Mouse (Mus musculus): ENCODE results near the gene Srek1. TPM values are rescaled to one million over a fixed set of nuclear protein-coding genes. Genes with fewer than 3 reads are reported as not detected.

The Srek1 gene
- total RNA-seq (2014; rRNA removed) (22.1 and 26.4 TPM in 2 replicates), polyA plus RNA-seq (2015; fragmentation: Nextera tagmentation; extraction: Ambion mirVana) (46.0 and 51.6 TPM in 2 replicates)

GRCm38 (mm10) chr13:103774119-103774757 is at the start of gene Srek1:
TSS of gene Srek1 (minus strand) at chr13:103774608.
- ATAC-seq (peak; percentile 96), DNase-seq (ENCODE audit: low spot score) (peak; percentile 98)
- Histone ChIP-seq H3K4me1 (ENCODE audit: insufficient read depth, low read length) (peaks cover 5% of the 10 kb centered on the region; the same call in 1 of the 2 replicates), H3K27ac (peak within 1 kb of the TSS; percentile 95), H3K27me3 (ENCODE audit: insufficient read depth, low read length) (no peaks in the 10 kb centered on the region), H3K9ac (replicated peaks; ENCODE audit: low read length) (peak within 1 kb of the TSS; percentile 72), H3K36me3 (ENCODE audit: insufficient read depth, low read length) (no peaks in the 10 kb centered on the region), H3K4me3 (ENCODE audit: low read length) (peak within 1 kb of the TSS; percentile 73), H3K4me2 (ENCODE audit: low read depth, low read length) (peak within 1 kb of the TSS; percentile 71), H3K9me3 (ENCODE audit: low read length) (no peaks in the 10 kb centered on the region)
- no peak; the same call in 1 of the 2 replicates for TF ChIP-seq CTCF (IDR thresholded peaks at IDR 0.05; ENCODE audit: low read depth)
- WGBS, result under 1% methylated on average over 80 of the region's 81 CpGs

DNA sequence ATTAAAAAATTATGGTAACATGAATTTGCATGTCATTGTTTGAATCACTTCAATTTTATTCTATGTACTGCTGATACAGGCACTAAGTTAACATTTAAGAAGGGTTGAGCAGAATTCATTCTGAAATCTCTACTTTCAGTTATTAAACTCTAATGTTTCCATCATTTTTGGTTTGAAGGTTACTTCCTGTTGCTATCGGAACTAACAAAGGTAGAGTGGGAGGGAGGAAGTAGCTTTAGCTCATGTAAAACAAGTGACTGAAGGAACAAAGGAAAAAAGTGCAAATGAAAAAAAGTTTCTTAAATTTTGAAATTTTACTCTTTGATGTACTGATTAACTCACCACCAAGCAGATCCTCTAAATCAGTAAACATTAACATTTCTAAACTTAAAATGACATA is 47.9 kb upstream of the Srek1 start:
- no peak overlapping the region for H3K27ac ChIP-seq
- H3K4me3 ChIP-seq (ENCODE audit: low read length), result no peak overlapping the region
- H3K27me3 ChIP-seq (ENCODE audit: insufficient read depth, low read length), result no peaks in the 10 kb centered on the region
- H3K36me3 ChIP-seq (ENCODE audit: insufficient read depth, low read length), result 0 out of 2 replicates have a peak, but pooled peaks cover 4% of the 10 kb centered on the region
- DNase-seq (ENCODE audit: low spot score) (no peak), ATAC-seq (no peak)
- WGBS, result 100% methylated on average over 1 of the region's 1 CpGs
- no peaks in the 10 kb centered on the region for H3K4me1 ChIP-seq (ENCODE audit: insufficient read depth, low read length)
- no peak overlapping the region for H3K9ac ChIP-seq (replicated peaks; ENCODE audit: low read length)
- H3K4me2 ChIP-seq (ENCODE audit: low read depth, low read length), result no peak overlapping the region
- H3K9me3 ChIP-seq (ENCODE audit: low read length), result no peaks in the 10 kb centered on the region
- TF ChIP-seq CTCF (IDR thresholded peaks at IDR 0.05; ENCODE audit: low read depth), result no peak

DNA sequence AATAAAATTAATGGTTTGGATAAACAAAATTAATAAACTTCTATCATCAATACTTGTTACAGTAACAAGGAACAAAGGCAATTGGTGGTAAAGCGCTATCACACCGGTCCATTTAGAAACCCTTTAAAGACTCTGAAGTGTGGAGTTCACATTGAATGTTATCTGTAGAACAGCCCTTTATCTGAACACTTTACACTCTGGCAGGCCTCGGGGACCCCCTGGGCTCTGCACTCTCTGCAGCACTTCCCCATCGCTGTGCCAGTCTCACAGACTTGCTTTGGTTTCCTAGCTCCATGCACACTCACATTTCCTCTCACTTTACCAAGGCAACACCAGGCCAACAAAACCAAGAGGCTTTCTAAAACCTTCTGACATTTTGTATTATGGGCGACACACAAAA is 45.0 kb upstream of the Srek1 start:
- no peak for ATAC-seq

GRCm38 (mm10) chr13:103817935-103818334 is 43.5 kb upstream of the Srek1 start:
- no peaks in the 10 kb centered on the region for H3K9me3 ChIP-seq (ENCODE audit: low read length)
- WGBS, result 97% methylated on average over 3 of the region's 3 CpGs
- no peak overlapping the region for H3K4me3 ChIP-seq (ENCODE audit: low read length)
- no peak for TF ChIP-seq CTCF (IDR thresholded peaks at IDR 0.05; ENCODE audit: low read depth)
- H3K27ac ChIP-seq, result no peak overlapping the region
- H3K27me3 ChIP-seq (ENCODE audit: insufficient read depth, low read length), result no peaks in the 10 kb centered on the region
- H3K9ac ChIP-seq (replicated peaks; ENCODE audit: low read length), result no peak overlapping the region
- H3K36me3 ChIP-seq (ENCODE audit: insufficient read depth, low read length), result 0 out of 2 replicates have a peak, but pooled peaks cover 4% of the 10 kb centered on the region
- DNase-seq (ENCODE audit: low spot score) (no peak), ATAC-seq (no peak)
- no peaks in the 10 kb centered on the region for H3K4me1 ChIP-seq (ENCODE audit: insufficient read depth, low read length)
- no peak overlapping the region for H3K4me2 ChIP-seq (ENCODE audit: low read depth, low read length)

More for the DNA sequence above, 45.0 kb upstream of the Srek1 start:
- no peak for DNase-seq (ENCODE audit: low spot score)
- Histone ChIP-seq H3K4me1 (ENCODE audit: insufficient read depth, low read length) (no peaks in the 10 kb centered on the region), H3K9me3 (ENCODE audit: low read length) (no peaks in the 10 kb centered on the region), H3K4me3 (ENCODE audit: low read length) (no peak overlapping the region), H3K27me3 (ENCODE audit: insufficient read depth, low read length) (no peaks in the 10 kb centered on the region), H3K9ac (replicated peaks; ENCODE audit: low read length) (no peak overlapping the region), H3K4me2 (ENCODE audit: low read depth, low read length) (no peak overlapping the region), H3K36me3 (ENCODE audit: insufficient read depth, low read length) (0 out of 2 replicates have a peak, but pooled peaks cover 4% of the 10 kb centered on the region), H3K27ac (no peak overlapping the region)
- TF ChIP-seq CTCF (IDR thresholded peaks at IDR 0.05; ENCODE audit: low read depth), result no peak
- WGBS, result 82% methylated on average over 5 of the region's 5 CpGs

DNA sequence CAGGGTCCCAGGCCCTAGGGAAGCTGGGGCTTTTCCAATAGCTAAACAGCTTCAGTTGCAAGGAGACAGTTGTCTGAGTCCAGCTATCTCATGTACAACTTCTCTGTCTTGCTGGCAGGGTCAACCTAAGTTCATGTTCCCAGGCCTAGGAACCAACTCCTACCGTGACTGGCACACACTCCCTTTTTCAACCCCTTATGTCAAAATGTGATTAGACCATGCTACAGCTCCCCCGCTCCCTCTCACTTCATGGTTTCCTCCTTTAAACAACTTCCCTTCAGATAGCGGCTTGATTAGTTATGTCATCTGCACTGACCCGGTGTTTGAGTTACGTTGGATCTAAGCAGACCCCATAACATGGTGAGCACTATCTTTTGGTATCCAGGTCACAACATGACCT is 33.1 kb upstream of the Srek1 start:
- 79% methylated on average over 5 of the region's 5 CpGs for WGBS

GRCm38 (mm10) chr13:103806210-103806851 is 31.9 kb upstream of the Srek1 start:
- Histone ChIP-seq H3K27ac (no peak overlapping the region), H3K4me3 (ENCODE audit: low read length) (no peak overlapping the region), H3K4me2 (ENCODE audit: low read depth, low read length) (no peak overlapping the region), H3K9me3 (ENCODE audit: low read length) (no peaks in the 10 kb centered on the region), H3K4me1 (ENCODE audit: insufficient read depth, low read length) (no peaks in the 10 kb centered on the region), H3K36me3 (ENCODE audit: insufficient read depth, low read length) (no peaks in the 10 kb centered on the region), H3K27me3 (ENCODE audit: insufficient read depth, low read length) (no peaks in the 10 kb centered on the region), H3K9ac (replicated peaks; ENCODE audit: low read length) (no peak overlapping the region)
- ATAC-seq, result peak; percentile 87
- WGBS, result 13% methylated on average over 6 of the region's 6 CpGs
- DNase-seq (ENCODE audit: low spot score), result peak; percentile 69
- TF ChIP-seq CTCF (IDR thresholded peaks at IDR 0.05; ENCODE audit: low read depth), result no peak

More for the DNA sequence above, 33.1 kb upstream of the Srek1 start:
- no peak for TF ChIP-seq CTCF (IDR thresholded peaks at IDR 0.05; ENCODE audit: low read depth)
- DNase-seq (ENCODE audit: low spot score), result no peak
- no peaks in the 10 kb centered on the region for H3K4me1 ChIP-seq (ENCODE audit: insufficient read depth, low read length)
- no peak overlapping the region for H3K4me2 ChIP-seq (ENCODE audit: low read depth, low read length)
- no peaks in the 10 kb centered on the region for H3K27me3 ChIP-seq (ENCODE audit: insufficient read depth, low read length)
- no peaks in the 10 kb centered on the region for H3K36me3 ChIP-seq (ENCODE audit: insufficient read depth, low read length)
- no peaks in the 10 kb centered on the region for H3K9me3 ChIP-seq (ENCODE audit: low read length)
- no peak for ATAC-seq
- H3K9ac ChIP-seq (replicated peaks; ENCODE audit: low read length), result no peak overlapping the region
- no peak overlapping the region for H3K27ac ChIP-seq
- no peak overlapping the region for H3K4me3 ChIP-seq (ENCODE audit: low read length)

- Histone ChIP-seq H3K27me3 (ENCODE audit: insufficient read depth, low read length) (no peaks in the 10 kb centered on the region), H3K9me3 (ENCODE audit: low read length) (no peaks in the 10 kb centered on the region), H3K4me2 (ENCODE audit: low read depth, low read length) (no peak overlapping the region), H3K36me3 (ENCODE audit: insufficient read depth, low read length) (no peaks in the 10 kb centered on the region), H3K4me1 (ENCODE audit: insufficient read depth, low read length) (no peaks in the 10 kb centered on the region), H3K4me3 (ENCODE audit: low read length) (no peak overlapping the region), H3K27ac (no peak overlapping the region), H3K9ac (replicated peaks; ENCODE audit: low read length) (no peak overlapping the region)
- TF ChIP-seq CTCF (IDR thresholded peaks at IDR 0.05; ENCODE audit: low read depth), result no peak
- DNase-seq (ENCODE audit: low spot score) (peak; percentile 35), ATAC-seq (no peak)
- 76% methylated on average over 5 of the region's 5 CpGs for WGBS
These were observed 29.3 kb upstream of the Srek1 start for GRCm38 (mm10) chr13:103803721-103804120.
